ENCODE assay signal across 35 mouse cellular contexts in the genomic region with DNA sequence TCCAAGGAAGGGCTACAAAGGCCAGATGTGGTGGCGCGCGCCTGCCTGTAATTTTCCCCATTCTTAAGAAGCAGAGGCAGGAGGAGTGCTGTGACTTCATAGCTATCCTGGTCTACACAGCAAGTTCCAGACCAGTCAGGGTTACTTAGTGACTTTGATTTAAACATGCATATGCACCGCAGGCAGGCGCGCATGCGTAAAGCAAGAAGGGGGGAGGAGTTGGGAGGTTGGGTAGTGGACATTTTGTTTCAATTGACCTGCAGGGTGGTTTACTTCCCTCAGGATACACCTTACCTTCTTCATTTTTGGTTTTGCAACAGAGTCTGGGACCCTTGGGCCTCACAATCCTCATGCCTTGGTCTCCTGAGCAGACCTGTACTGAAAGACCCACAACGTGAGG. TPM values are rescaled to one million over a fixed set of nuclear protein-coding genes. Genes with fewer than 3 reads are reported as not detected.
"Had no signal": no experiment of that assay in that cellular context is flagged by ENCODE, and none has a peak within 500 bp of the region (broad histone marks: within the 10 kb centered on the region; RNA-seq: fewer than 3 reads in every experiment).

No protein-coding gene starts in this region.

- H3K36me3 ChIP-seq: heart, embryonic 10.5 days; heart, embryonic 13.5 days; heart, embryonic 15.5 days; hindbrain, embryonic 10.5 days; hindbrain, embryonic 12.5 days; hindbrain, embryonic 13.5 days; hindbrain, embryonic 15.5 days; intestine, embryonic 15.5 days; kidney, embryonic 15.5 days had no signal

- H3K4me2 ChIP-seq: heart, embryonic 11.5 days; heart, embryonic 13.5 days; heart, embryonic 15.5 days; hindbrain, embryonic 12.5 days; hindbrain, embryonic 13.5 days; hindbrain, embryonic 14.5 days; hindbrain, embryonic 15.5 days; intestine, embryonic 15.5 days; kidney, embryonic 15.5 days had no signal

- H3K9ac ChIP-seq: heart, embryonic 13.5 days; heart, embryonic 15.5 days; hindbrain, embryonic 12.5 days; hindbrain, embryonic 13.5 days; hindbrain, embryonic 14.5 days; hindbrain, embryonic 15.5 days; intestine, embryonic 15.5 days; kidney, embryonic 15.5 days had no signal

- ATAC-seq: hindbrain, embryonic 16.5 days; hindbrain, postnatal 0 days; inflammation-experienced regulatory T-cells, adult 6 months; intestine, embryonic 15.5 days; intestine, embryonic 16.5 days; intestine, postnatal 0 days had no signal

- H3K27me3 ChIP-seq: intestine, embryonic 15.5 days had no signal

- H3K4me1 ChIP-seq: heart, embryonic 13.5 days; heart, embryonic 15.5 days; hindbrain, embryonic 12.5 days; hindbrain, embryonic 13.5 days; hindbrain, embryonic 15.5 days; intestine, embryonic 15.5 days; kidney, embryonic 15.5 days had no signal

- H3K9me3 ChIP-seq: heart, embryonic 10.5 days; heart, embryonic 13.5 days; heart, embryonic 15.5 days; hindbrain, embryonic 10.5 days; hindbrain, embryonic 12.5 days; hindbrain, embryonic 13.5 days; hindbrain, embryonic 15.5 days; intestine, embryonic 15.5 days; kidney, embryonic 15.5 days had no signal

- H3K4me3 ChIP-seq: heart, embryonic 10.5 days; heart, embryonic 13.5 days; heart, embryonic 15.5 days; hindbrain, embryonic 10.5 days; hindbrain, embryonic 12.5 days; hindbrain, embryonic 13.5 days; hindbrain, embryonic 15.5 days; intestine, embryonic 15.5 days; kidney, embryonic 15.5 days; layer of hippocampus, adult 2 months had no signal

- H3K27ac ChIP-seq: heart, embryonic 10.5 days; heart, embryonic 13.5 days; heart, embryonic 15.5 days; hindbrain, embryonic 10.5 days; hindbrain, embryonic 12.5 days; hindbrain, embryonic 13.5 days; hindbrain, embryonic 14.5 days; hindbrain, embryonic 15.5 days; hindbrain, postnatal 0 days; intestine, embryonic 15.5 days; kidney, embryonic 15.5 days; kidney, postnatal 0 days; layer of hippocampus, adult 2 months had no signal

- DNase-seq: heart, postnatal 10 days; heart, postnatal 14 days; heart, postnatal 36 days; heart, postnatal 4 days; kidney, adult 11 months; kidney, adult 18-20 months; kidney, adult 2 months; kidney, adult 8-10 months; kidney, adult 9 months; kidney, postnatal 10 days; kidney, postnatal 14 days; kidney, postnatal 25 days; kidney, postnatal 36 days; kidney, postnatal 4 days; layer of hippocampus, adult 9-11 months; layer of hippocampus, postnatal 36 days had no signal

RNA-seq across cellular contexts. Expression of gene Tmem130, which starts 32.4 kb away (rescaled TPM):
- total RNA-seq: hematopoietic stem cell, adult 5-6 weeks had no signal
- polyA plus RNA-seq: inflammation-experienced regulatory T-cells, adult 6 months had no signal
